Mouse (Mus musculus): ENCODE results near the gene Pygo2.

- TF ChIP-seq POLR2A (IDR thresholded peaks at IDR 0.05; ENCODE audit: borderline replicate concordance, insufficient read depth, low read length) (no peak), CTCF (IDR thresholded peaks at IDR 0.05; ENCODE audit: borderline replicate concordance, insufficient read depth, low read depth, low read length) (peak; percentile 16; the same call in 1 of the 2 replicates)
Observed at GRCm38 (mm10) chr3:89481488-89481887, 51.5 kb downstream of the Pygo2 start.
